Mouse (Mus musculus) embryonic fibroblast, embryonic 13.5 days (primary cell): ENCODE measurements around the gene Gng10.

ENCODE experiments used
- CTCF ChIP-seq: IDR thresholded peaks from 2 replicates; pipeline ENCODE4 v1.5.1; 2011; ENCODE audit warnings: mild to moderate bottlenecking, control low read depth, low read length, moderate library complexity, borderline replicate concordance; ENCODE audit not compliant: insufficient read depth
- POLR2A ChIP-seq: IDR thresholded peaks from 2 replicates; pipeline ENCODE4 v1.6.1; 2011; ENCODE audit warnings: low read depth, mild to moderate bottlenecking, control low read depth, low read length, moderate library complexity

- TF ChIP-seq CTCF = no peak
- peak; percentile 81 for TF ChIP-seq POLR2A
Measured at GRCm38 (mm10) chr4:59034918-59035785, at the start of gene Gng10.
